Mouse (Mus musculus) embryonic fibroblast, embryonic 13.5 days (primary cell): ENCODE measurements around the gene Sppl2a.

Experiments
- CTCF ChIP-seq: IDR thresholded peaks from 2 replicates; pipeline ENCODE4 v1.5.1; 2011; ENCODE audit warnings: mild to moderate bottlenecking, control low read depth, low read length, moderate library complexity, borderline replicate concordance; ENCODE audit not compliant: insufficient read depth
- POLR2A ChIP-seq: IDR thresholded peaks from 2 replicates; pipeline ENCODE4 v1.6.1; 2011; ENCODE audit warnings: low read depth, mild to moderate bottlenecking, control low read depth, low read length, moderate library complexity

DNA sequence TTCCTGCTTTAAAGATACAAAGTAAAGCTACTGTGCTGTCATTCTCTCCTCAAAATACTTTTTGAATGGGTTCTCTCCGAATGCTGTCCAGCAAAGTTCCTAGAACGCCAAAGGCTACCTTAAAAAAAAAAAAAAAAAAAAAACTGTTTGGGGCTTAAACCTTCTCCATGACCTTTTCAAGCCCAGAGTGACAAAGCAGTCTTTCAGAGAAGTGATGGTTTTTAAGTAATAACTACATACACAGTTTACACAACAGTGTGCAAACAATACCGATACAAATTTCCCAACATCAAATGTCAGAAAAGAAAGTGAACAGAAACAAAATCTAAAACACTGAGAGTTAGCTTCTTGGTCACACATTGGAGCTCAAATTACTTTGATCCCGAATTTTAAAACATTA is 1.3 kb downstream of the Sppl2a start:
- no peak for TF ChIP-seq POLR2A
- no peak for TF ChIP-seq CTCF
